Mouse (Mus musculus) heart, embryonic 10.5 days (tissue): ENCODE measurements around the gene Gpc5. TPM values are rescaled to one million over a fixed set of nuclear protein-coding genes. Genes with fewer than 3 reads are reported as not detected.

ENCODE experiments used
- DNase-seq: peaks from one replicate; pipeline ENCODE4 v3.0.0-alpha.2; 2017; ENCODE audit warnings: low spot score
- H3K27ac ChIP-seq: fragments of 300-500 bp; sonication (generic); 2 replicates; pipeline ENCODE4 v1.5.1; 2016; ENCODE audit warnings: mild to moderate bottlenecking
- H3K27me3 ChIP-seq: fragments of 300-500 bp; sonication (generic); 2 replicates; pipeline ENCODE4 v1.6.1; 2016; ENCODE audit warnings: mild to moderate bottlenecking; ENCODE audit not compliant: poor library complexity, insufficient read depth, severe bottlenecking
- H3K36me3 ChIP-seq: fragments of 300-500 bp; sonication (generic); 2 replicates; pipeline ENCODE4 v1.6.1; 2016; ENCODE audit warnings: mild to moderate bottlenecking, moderate library complexity
- H3K4me1 ChIP-seq: fragments of 300-500 bp; sonication (generic); 2 replicates; pipeline ENCODE4 v1.6.1; 2016; ENCODE audit warnings: mild to moderate bottlenecking
- H3K4me3 ChIP-seq: fragments of 300-500 bp; sonication (generic); 2 replicates; pipeline ENCODE4 v1.5.1; 2016; ENCODE audit warnings: mild to moderate bottlenecking, moderate library complexity
- H3K9me3 ChIP-seq: fragments of 300-500 bp; sonication (generic); 2 replicates; pipeline ENCODE4 v1.6.1; 2016; ENCODE audit warnings: mild to moderate bottlenecking, moderate library complexity
- WGBS: fragments of 180-500 bp; shearing (Covaris S2); methylation state at CpG from one replicate; pipeline ENCODE4 v1.1.7; 2016; 5-methylcytosine and 5-hydroxymethylcytosine counted together
- polyA plus RNA-seq: library from polyadenylated mRNA; unstranded; fragments of >200 nt; fragmentation: Nextera tagmentation; extraction: Ambion mirVana; gene quantifications from 2 replicates; pipeline ENCODE4 v1.2.1, GENCODE M21; 2016

Gene Gpc5
- polyA plus RNA-seq, 1 experiment from 2014 or later: 0.50 TPM

GRCm38 (mm10) chr14:115679875-115680274 is 587.9 kb downstream of the Gpc5 start:
- Histone ChIP-seq H3K36me3 (no peaks in the 10 kb centered on the region), H3K9me3 (no peaks in the 10 kb centered on the region), H3K27ac (no peak overlapping the region), H3K4me3 (no peak overlapping the region), H3K27me3 (no peaks in the 10 kb centered on the region), H3K4me1 (no peaks in the 10 kb centered on the region)
- no peak for DNase-seq
- 85% methylated on average over 2 of the region's 2 CpGs for WGBS

GRCm38 (mm10) chr14:115746013-115746412 is 654.0 kb downstream of the Gpc5 start:
- Histone ChIP-seq H3K4me1 (no peaks in the 10 kb centered on the region), H3K27me3 (no peaks in the 10 kb centered on the region), H3K27ac (no peak overlapping the region), H3K4me3 (no peak overlapping the region), H3K36me3 (no peaks in the 10 kb centered on the region), H3K9me3 (no peaks in the 10 kb centered on the region)
- no peak for DNase-seq
- WGBS: 85% methylated on average over 1 of the region's 1 CpGs

- H3K4me1 ChIP-seq: no peaks in the 10 kb centered on the region
- DNase-seq: no peak
- H3K36me3 ChIP-seq: no peaks in the 10 kb centered on the region
- 65% methylated on average over 5 of the region's 5 CpGs for WGBS
- no peaks in the 10 kb centered on the region for H3K9me3 ChIP-seq
- no peak overlapping the region for H3K27ac ChIP-seq
- H3K27me3 ChIP-seq: no peaks in the 10 kb centered on the region
- H3K4me3 ChIP-seq: no peak overlapping the region
These were observed 668.2 kb downstream of the Gpc5 start for GRCm38 (mm10) chr14:115760241-115760640.

- 54% methylated on average over 7 of the region's 7 CpGs for WGBS
- no peak for DNase-seq
- Histone ChIP-seq H3K4me3 (no peak overlapping the region), H3K4me1 (no peaks in the 10 kb centered on the region), H3K9me3 (no peaks in the 10 kb centered on the region), H3K27ac (no peak overlapping the region), H3K36me3 (no peaks in the 10 kb centered on the region), H3K27me3 (no peaks in the 10 kb centered on the region)
These were observed 687.6 kb downstream of the Gpc5 start for GRCm38 (mm10) chr14:115779382-115780177.

- no peak overlapping the region for H3K4me3 ChIP-seq
- no peak overlapping the region for H3K27ac ChIP-seq
- H3K9me3 ChIP-seq: no peaks in the 10 kb centered on the region
- no peaks in the 10 kb centered on the region for H3K27me3 ChIP-seq
- H3K4me1 ChIP-seq: no peaks in the 10 kb centered on the region
- no peak for DNase-seq
- no peaks in the 10 kb centered on the region for H3K36me3 ChIP-seq
- 29% methylated on average over 2 of the region's 2 CpGs for WGBS
These were observed 712.7 kb downstream of the Gpc5 start for GRCm38 (mm10) chr14:115804751-115805150.

- H3K27ac ChIP-seq: no peak overlapping the region
- no peak for DNase-seq
- 33% methylated on average over 1 of the region's 1 CpGs for WGBS
These were observed 727.0 kb downstream of the Gpc5 start for GRCm38 (mm10) chr14:115819021-115819420.

GRCm38 (mm10) chr14:115821657-115822056 is 729.6 kb downstream of the Gpc5 start:
- H3K27ac ChIP-seq: no peak overlapping the region
- H3K4me3 ChIP-seq: no peak overlapping the region
- H3K9me3 ChIP-seq: no peaks in the 10 kb centered on the region
- no peak for DNase-seq
- H3K4me1 ChIP-seq: no peaks in the 10 kb centered on the region
- H3K36me3 ChIP-seq: no peaks in the 10 kb centered on the region
- H3K27me3 ChIP-seq: no peaks in the 10 kb centered on the region
- WGBS: 91% methylated on average over 7 of the region's 7 CpGs

More at GRCm38 (mm10) chr14:115819021-115819420, 727.0 kb downstream of the Gpc5 start:
- no peaks in the 10 kb centered on the region for H3K27me3 ChIP-seq
- no peaks in the 10 kb centered on the region for H3K4me1 ChIP-seq
- no peaks in the 10 kb centered on the region for H3K36me3 ChIP-seq
- no peak overlapping the region for H3K4me3 ChIP-seq
- H3K9me3 ChIP-seq: no peaks in the 10 kb centered on the region

- Histone ChIP-seq H3K36me3 (no peaks in the 10 kb centered on the region), H3K27me3 (no peaks in the 10 kb centered on the region), H3K9me3 (no peaks in the 10 kb centered on the region), H3K4me1 (no peaks in the 10 kb centered on the region), H3K27ac (no peak overlapping the region), H3K4me3 (no peak overlapping the region)
- no peak for DNase-seq
- 68% methylated on average over 5 of the region's 5 CpGs for WGBS
These were observed 738.5 kb downstream of the Gpc5 start for GRCm38 (mm10) chr14:115830485-115830884.

- 2% methylated on average over 7 of the region's 7 CpGs for WGBS
- no peaks in the 10 kb centered on the region for H3K27me3 ChIP-seq
- H3K36me3 ChIP-seq: no peaks in the 10 kb centered on the region
These were observed 739.3 kb downstream of the Gpc5 start for GRCm38 (mm10) chr14:115831219-115831755.

GRCm38 (mm10) chr14:115831854-115832625 is 740.0 kb downstream of the Gpc5 start:
- H3K9me3 ChIP-seq: no peaks in the 10 kb centered on the region
- 78% methylated on average over 10 of the region's 10 CpGs for WGBS
- H3K4me3 ChIP-seq: no peak overlapping the region
- no peaks in the 10 kb centered on the region for H3K4me1 ChIP-seq
- no peak for DNase-seq
- no peaks in the 10 kb centered on the region for H3K36me3 ChIP-seq
- no peak overlapping the region for H3K27ac ChIP-seq
- H3K27me3 ChIP-seq: no peaks in the 10 kb centered on the region

More at GRCm38 (mm10) chr14:115831219-115831755, 739.3 kb downstream of the Gpc5 start:
- H3K4me1 ChIP-seq: no peaks in the 10 kb centered on the region
- no peak overlapping the region for H3K27ac ChIP-seq
- peak; percentile 77 for DNase-seq
- H3K4me3 ChIP-seq: no peak overlapping the region
- H3K9me3 ChIP-seq: no peaks in the 10 kb centered on the region

- H3K36me3 ChIP-seq: no peaks in the 10 kb centered on the region
- H3K9me3 ChIP-seq: no peaks in the 10 kb centered on the region
- no peaks in the 10 kb centered on the region for H3K4me1 ChIP-seq
- no peaks in the 10 kb centered on the region for H3K27me3 ChIP-seq
- H3K27ac ChIP-seq: no peak overlapping the region
- DNase-seq: no peak
- no peak overlapping the region for H3K4me3 ChIP-seq
- WGBS: 69% methylated on average over 2 of the region's 2 CpGs
These were observed 751.8 kb downstream of the Gpc5 start for GRCm38 (mm10) chr14:115843783-115844182.

GRCm38 (mm10) chr14:115844773-115845427 is 752.9 kb downstream of the Gpc5 start:
- no peaks in the 10 kb centered on the region for H3K9me3 ChIP-seq
- WGBS: 83% methylated on average over 1 of the region's 1 CpGs
- no peak for DNase-seq
- no peak overlapping the region for H3K27ac ChIP-seq
- H3K4me3 ChIP-seq: no peak overlapping the region
- no peaks in the 10 kb centered on the region for H3K27me3 ChIP-seq
- H3K36me3 ChIP-seq: no peaks in the 10 kb centered on the region
- no peaks in the 10 kb centered on the region for H3K4me1 ChIP-seq

- Histone ChIP-seq H3K4me3 (no peak overlapping the region), H3K36me3 (no peaks in the 10 kb centered on the region), H3K9me3 (no peaks in the 10 kb centered on the region), H3K27ac (no peak overlapping the region), H3K27me3 (no peaks in the 10 kb centered on the region), H3K4me1 (no peaks in the 10 kb centered on the region)
- DNase-seq: no peak
- 82% methylated on average over 3 of the region's 3 CpGs for WGBS
These were observed 777.1 kb downstream of the Gpc5 start for GRCm38 (mm10) chr14:115869127-115869526.
